Comparison of ENCODE assay signal across 24 mouse cellular contexts in the genomic region with DNA sequence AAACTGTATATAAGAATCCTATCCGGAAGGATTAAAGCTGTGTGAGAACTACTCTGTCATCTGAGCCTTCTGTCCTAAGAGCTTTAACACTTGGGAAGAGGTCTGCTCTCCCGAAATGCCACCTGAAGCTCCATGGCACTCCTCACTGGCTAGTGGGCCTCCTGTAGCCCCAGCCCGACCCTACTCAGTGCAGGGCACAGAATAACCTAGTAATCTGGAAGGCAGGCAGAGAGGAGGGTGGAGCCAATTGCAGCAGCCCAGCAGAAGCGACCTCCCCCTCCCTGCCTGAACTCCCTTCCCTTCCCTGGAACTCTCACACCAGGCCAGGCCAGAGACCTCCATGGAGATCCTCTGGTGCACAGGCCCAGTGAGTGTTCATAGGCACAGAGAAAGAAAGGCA.
A peak's percentile ranks its signal among the peaks of the same experiment; 100 is the strongest.
DNase-seq lines count a peak whose midpoint lies in the region; ATAC-seq lines count a peak whose summit lies in the region.
"Had no signal": no experiment of that assay in that cellular context is flagged by ENCODE, and none has a peak within 500 bp of the region (broad histone marks: within the 10 kb centered on the region; RNA-seq: fewer than 3 reads in every experiment).

No protein-coding gene starts in this region.

- no peak overlapping the region for H3K4me3 ChIP-seq in intestine, embryonic 16.5 days (ENCODE audit: low read length)
- H3K4me3 ChIP-seq in intestine, embryonic 15.5 days (replicated peaks): no peak overlapping the region
- H3K4me3 ChIP-seq in limb, embryonic 11.5 days (ENCODE audit: low read depth, low read length): no peak overlapping the region
- no peak overlapping the region for H3K4me3 ChIP-seq in limb, embryonic 10.5 days
- no peak overlapping the region for H3K4me3 ChIP-seq in midbrain, embryonic 12.5 days
- no peak overlapping the region for H3K4me3 ChIP-seq in midbrain, embryonic 16.5 days (ENCODE audit: low read depth, low read length)
- H3K4me3 ChIP-seq: forebrain, embryonic 10.5 days; forebrain, embryonic 13.5 days; heart, adult 2 months; heart, embryonic 10.5 days; heart, embryonic 13.5 days; hindbrain, embryonic 10.5 days; hindbrain, embryonic 13.5 days had no signal

- H3K9ac ChIP-seq in intestine, embryonic 16.5 days (ENCODE audit: low read depth, low read length): no peak overlapping the region
- no peak overlapping the region for H3K9ac ChIP-seq in intestine, embryonic 15.5 days
- H3K9ac ChIP-seq in limb, embryonic 11.5 days (ENCODE audit: low read length): no peak overlapping the region
- no peak overlapping the region for H3K9ac ChIP-seq in midbrain, embryonic 12.5 days (replicated peaks)
- no peak overlapping the region for H3K9ac ChIP-seq in midbrain, embryonic 16.5 days (ENCODE audit: low read depth, low read length)
- H3K9ac ChIP-seq: forebrain, embryonic 13.5 days; heart, embryonic 13.5 days; hindbrain, embryonic 13.5 days had no signal

- 21% methylated on average over 4 of the region's 4 CpGs for WGBS in intestine, embryonic 16.5 days
- 31% methylated on average over 4 of the region's 4 CpGs for WGBS in intestine, embryonic 15.5 days
- WGBS in limb, embryonic 11.5 days: 23% methylated on average over 4 of the region's 4 CpGs
- 12% methylated on average over 4 of the region's 4 CpGs for WGBS in limb, embryonic 10.5 days
- 27% methylated on average over 4 of the region's 4 CpGs for WGBS in midbrain, embryonic 12.5 days
- WGBS in midbrain, embryonic 16.5 days: 29% methylated on average over 4 of the region's 4 CpGs

- ATAC-seq in intestine, embryonic 16.5 days: peak; percentile 55; the same call in 1 of the 2 replicates
- ATAC-seq in intestine, embryonic 15.5 days: no peak
- peak; percentile 51; the same call in 1 of the 2 replicates for ATAC-seq in limb, embryonic 11.5 days (ENCODE audit: insufficient number of reproducible peaks, low FRiP score, low TSS enrichment, low read depth)
- 0 out of 2 replicates have a peak, but pooled peaks have one; percentile 27 for ATAC-seq in midbrain, embryonic 12.5 days (ENCODE audit: low FRiP score, low read depth)
- no peak for ATAC-seq in midbrain, embryonic 16.5 days
- ATAC-seq: CD4-positive, CD25-positive, alpha-beta regulatory T cell, adult 4 months; forebrain, embryonic 13.5 days; forebrain, embryonic 16.5 days; hindbrain, embryonic 16.5 days had no signal

- H3K4me1 ChIP-seq in intestine, embryonic 16.5 days (ENCODE audit: control insufficient read depth, insufficient read depth, low read length): no peaks in the 10 kb centered on the region
- no peaks in the 10 kb centered on the region for H3K4me1 ChIP-seq in intestine, embryonic 15.5 days (replicated peaks)
- H3K4me1 ChIP-seq in limb, embryonic 11.5 days (ENCODE audit: control insufficient read depth, insufficient read depth, low read length): 0 out of 2 replicates have a peak, but pooled peaks cover 2% of the 10 kb centered on the region
- peaks cover 9% of the 10 kb centered on the region for H3K4me1 ChIP-seq in limb, embryonic 10.5 days
- H3K4me1 ChIP-seq in midbrain, embryonic 12.5 days: no peaks in the 10 kb centered on the region
- peaks cover under 1% of the 10 kb centered on the region for H3K4me1 ChIP-seq in midbrain, embryonic 16.5 days (ENCODE audit: control insufficient read depth, insufficient read depth, low read length)
- H3K4me1 ChIP-seq: forebrain, embryonic 10.5 days; heart, embryonic 10.5 days; heart, embryonic 13.5 days; hindbrain, embryonic 10.5 days had no signal

- H3K4me2 ChIP-seq in intestine, embryonic 16.5 days (ENCODE audit: low read depth, low read length): no peak overlapping the region
- no peak overlapping the region for H3K4me2 ChIP-seq in intestine, embryonic 15.5 days (replicated peaks)
- H3K4me2 ChIP-seq in limb, embryonic 11.5 days (ENCODE audit: low read depth, severe bottlenecking): no peak overlapping the region
- H3K4me2 ChIP-seq in midbrain, embryonic 12.5 days (replicated peaks): no peak overlapping the region
- no peak overlapping the region for H3K4me2 ChIP-seq in midbrain, embryonic 16.5 days (ENCODE audit: low read length)
- H3K4me2 ChIP-seq: forebrain, embryonic 13.5 days; heart, embryonic 13.5 days; hindbrain, embryonic 13.5 days had no signal

- H3K36me3 ChIP-seq in intestine, embryonic 16.5 days (ENCODE audit: control insufficient read depth, insufficient read depth, low read length): no peaks in the 10 kb centered on the region
- no peaks in the 10 kb centered on the region for H3K36me3 ChIP-seq in intestine, embryonic 15.5 days
- H3K36me3 ChIP-seq in limb, embryonic 11.5 days (ENCODE audit: control insufficient read depth, insufficient read depth, low read length): no peaks in the 10 kb centered on the region
- H3K36me3 ChIP-seq in limb, embryonic 10.5 days: no peaks in the 10 kb centered on the region
- H3K36me3 ChIP-seq in midbrain, embryonic 12.5 days: no peaks in the 10 kb centered on the region
- no peaks in the 10 kb centered on the region for H3K36me3 ChIP-seq in midbrain, embryonic 16.5 days (ENCODE audit: control insufficient read depth, insufficient read depth, low read length)
- H3K36me3 ChIP-seq: forebrain, embryonic 10.5 days; heart, embryonic 10.5 days; heart, embryonic 13.5 days; hindbrain, embryonic 10.5 days; hindbrain, embryonic 13.5 days had no signal

- DNase-seq in limb, embryonic 11.5 days (ENCODE audit: low spot score): no peak
- DNase-seq in limb, embryonic 10.5 days (ENCODE audit: low spot score): no peak
- DNase-seq: adrenal gland, adult 2 months; adrenal gland, postnatal 14 days; cerebellum, adult 11 months; cerebellum, adult 2 months; cerebellum, adult 9-11 months; cerebellum, postnatal 25 days; gastrocnemius, postnatal 10 days; gastrocnemius, postnatal 36 days; heart, adult 2 months had no signal

- H3K27me3 ChIP-seq in intestine, embryonic 16.5 days (replicated peaks; ENCODE audit: control insufficient read depth, insufficient read depth, low read length): no peaks in the 10 kb centered on the region
- no peaks in the 10 kb centered on the region for H3K27me3 ChIP-seq in intestine, embryonic 15.5 days (replicated peaks)
- H3K27me3 ChIP-seq in limb, embryonic 11.5 days (ENCODE audit: control insufficient read depth, insufficient read depth, low read length): no peaks in the 10 kb centered on the region
- H3K27me3 ChIP-seq in limb, embryonic 10.5 days (ENCODE audit: low read depth, poor library complexity, severe bottlenecking): no peaks in the 10 kb centered on the region
- no peaks in the 10 kb centered on the region for H3K27me3 ChIP-seq in midbrain, embryonic 12.5 days
- no peaks in the 10 kb centered on the region for H3K27me3 ChIP-seq in midbrain, embryonic 16.5 days (ENCODE audit: control insufficient read depth, insufficient read depth, low read depth, low read length)
- H3K27me3 ChIP-seq: forebrain, embryonic 13.5 days; heart, embryonic 13.5 days; hindbrain, embryonic 13.5 days had no signal

- H3K9me3 ChIP-seq in intestine, embryonic 16.5 days (ENCODE audit: control insufficient read depth, low read length): no peaks in the 10 kb centered on the region
- no peaks in the 10 kb centered on the region for H3K9me3 ChIP-seq in intestine, embryonic 15.5 days
- H3K9me3 ChIP-seq in limb, embryonic 11.5 days (ENCODE audit: control insufficient read depth, low read length): no peaks in the 10 kb centered on the region
- H3K9me3 ChIP-seq in limb, embryonic 10.5 days (replicated peaks): no peaks in the 10 kb centered on the region
- H3K9me3 ChIP-seq in midbrain, embryonic 12.5 days: no peaks in the 10 kb centered on the region
- H3K9me3 ChIP-seq in midbrain, embryonic 16.5 days (replicated peaks; ENCODE audit: control insufficient read depth, low read length, poor library complexity, severe bottlenecking): no peaks in the 10 kb centered on the region
- H3K9me3 ChIP-seq: forebrain, embryonic 10.5 days; forebrain, embryonic 13.5 days; heart, embryonic 10.5 days; heart, embryonic 13.5 days; hindbrain, embryonic 10.5 days; hindbrain, embryonic 13.5 days had no signal

- no peak overlapping the region for H3K27ac ChIP-seq in intestine, embryonic 16.5 days (ENCODE audit: low read length)
- H3K27ac ChIP-seq in intestine, embryonic 15.5 days: no peak overlapping the region
- H3K27ac ChIP-seq in limb, embryonic 11.5 days (replicated peaks; ENCODE audit: low read depth, low read length): no peak overlapping the region
- no peak overlapping the region for H3K27ac ChIP-seq in limb, embryonic 10.5 days
- no peak overlapping the region for H3K27ac ChIP-seq in midbrain, embryonic 12.5 days (replicated peaks)
- H3K27ac ChIP-seq in midbrain, embryonic 16.5 days (ENCODE audit: low read length): no peak overlapping the region
- H3K27ac ChIP-seq: forebrain, embryonic 10.5 days; forebrain, embryonic 13.5 days; heart, adult 2 months; heart, embryonic 10.5 days; heart, embryonic 13.5 days; hindbrain, embryonic 10.5 days; hindbrain, embryonic 13.5 days had no signal

Comparison
In these comparisons a context has a peak if more than half of its experiments do, and no peak if none do; other contexts are left out.
1. ATAC-seq: peak in intestine, embryonic 16.5 days (single experiment), limb, embryonic 11.5 days (single experiment) and midbrain, embryonic 12.5 days (single experiment); none in intestine, embryonic 15.5 days (single experiment) and midbrain, embryonic 16.5 days (single experiment).